Mouse (Mus musculus) heart, embryonic 13.5 days (tissue): ENCODE data around the gene Eno4. TPM values are rescaled to one million over a fixed set of nuclear protein-coding genes. Genes with fewer than 3 reads are reported as not detected.

ENCODE experiments used
- ATAC-seq: fragments of 200-750 bp; cut with Nextera tagmentation; 2 replicates; pipeline ENCODE4 v1.8.0; 2017; ENCODE audit warnings: moderate TSS enrichment; ENCODE audit not compliant: insufficient number of reproducible peaks, low FRiP score, low TSS enrichment; ENCODE audit errors: extremely low read depth
- H3K27ac ChIP-seq: fragments of 300-500 bp; sonication (generic); replicated peaks from 2 replicates; pipeline ENCODE4 v1.5.1; 2015; ENCODE audit warnings: moderate library complexity, mild to moderate bottlenecking, inconsistent platforms
- H3K27me3 ChIP-seq: fragments of 300-500 bp; sonication (generic); replicated peaks from 2 replicates; pipeline ENCODE4 v1.6.1; 2015; ENCODE audit warnings: mild to moderate bottlenecking, inconsistent platforms
- H3K36me3 ChIP-seq: fragments of 300-500 bp; sonication (generic); 2 replicates; pipeline ENCODE4 v1.6.1; 2015; ENCODE audit warnings: mild to moderate bottlenecking, inconsistent platforms
- H3K4me1 ChIP-seq: fragments of 300-500 bp; sonication (generic); 2 replicates; pipeline ENCODE4 v1.6.1; 2015; ENCODE audit warnings: inconsistent platforms
- H3K4me2 ChIP-seq: fragments of 300-500 bp; sonication (generic); 2 replicates; pipeline ENCODE4 v1.6.1; 2015; ENCODE audit warnings: inconsistent platforms, mild to moderate bottlenecking, moderate library complexity
- H3K4me3 ChIP-seq: fragments of 300-500 bp; sonication (generic); 2 replicates; pipeline ENCODE4 v1.5.1; 2015; ENCODE audit warnings: moderate library complexity, mild to moderate bottlenecking, inconsistent platforms
- H3K9ac ChIP-seq: fragments of 300-500 bp; sonication (generic); 2 replicates; pipeline ENCODE4 v1.6.1; 2015; ENCODE audit warnings: inconsistent platforms, mild to moderate bottlenecking, moderate library complexity
- H3K9me3 ChIP-seq: fragments of 300-500 bp; sonication (generic); 2 replicates; pipeline ENCODE4 v1.6.1; 2016; ENCODE audit warnings: inconsistent platforms
- WGBS: fragments of 180-500 bp; shearing (Covaris S2); methylation state at CpG from one replicate; pipeline ENCODE4 v1.1.7; 2015; ENCODE audit warnings: mixed read lengths; 5-methylcytosine and 5-hydroxymethylcytosine counted together
- polyA plus RNA-seq: library from polyadenylated mRNA; unstranded; fragments of >200 nt; fragmentation: Nextera tagmentation; extraction: Ambion mirVana; gene quantifications from 2 replicates; pipeline ENCODE4 v1.2.1, GENCODE M21; 2015

Gene Eno4
- polyA plus RNA-seq, 1 experiment from 2014 or later = 0.08 TPM

GRCm38 (mm10) chr19:58919148-58919547 lies 24.1 kb upstream of the Eno4 start:
- Histone ChIP-seq H3K9me3 (no peaks in the 10 kb centered on the region), H3K36me3 (no peaks in the 10 kb centered on the region), H3K27ac (no peak overlapping the region), H3K27me3 (peaks cover 51% of the 10 kb centered on the region), H3K4me3 (peak overlapping the region; percentile 40), H3K4me1 (0 out of 2 replicates have a peak, but pooled peaks cover 5% of the 10 kb centered on the region), H3K4me2 (peak overlapping the region; percentile 61), H3K9ac (no peak overlapping the region; the same call in 1 of the 2 replicates)
- ATAC-seq = no peak
- 22% methylated on average over 7 of the region's 7 CpGs for WGBS

GRCm38 (mm10) chr19:58931081-58931800 lies 12.0 kb upstream of the Eno4 start:
- peaks cover 64% of the 10 kb centered on the region for H3K27me3 ChIP-seq
- no peaks in the 10 kb centered on the region for H3K4me1 ChIP-seq
- no peak overlapping the region for H3K27ac ChIP-seq
- no peaks in the 10 kb centered on the region for H3K36me3 ChIP-seq
- no peak overlapping the region for H3K9ac ChIP-seq
- H3K9me3 ChIP-seq = no peaks in the 10 kb centered on the region
- ATAC-seq = no peak
- no peak overlapping the region for H3K4me2 ChIP-seq
- H3K4me3 ChIP-seq = no peak overlapping the region
- WGBS = 37% methylated on average over 16 of the region's 16 CpGs

- H3K36me3 ChIP-seq = no peaks in the 10 kb centered on the region
- H3K4me3 ChIP-seq = no peak overlapping the region
- H3K4me2 ChIP-seq = no peak overlapping the region
- H3K27ac ChIP-seq = no peak overlapping the region
- 27% methylated on average over 4 of the region's 4 CpGs for WGBS
- no peaks in the 10 kb centered on the region for H3K9me3 ChIP-seq
- no peak for ATAC-seq
- no peak overlapping the region for H3K9ac ChIP-seq
- H3K4me1 ChIP-seq = no peaks in the 10 kb centered on the region
- peaks cover 72% of the 10 kb centered on the region for H3K27me3 ChIP-seq
Observed at GRCm38 (mm10) chr19:58933062-58933461, 10.2 kb upstream of the Eno4 start.

- Histone ChIP-seq H3K27ac (no peak overlapping the region), H3K9me3 (no peaks in the 10 kb centered on the region), H3K4me3 (no peak overlapping the region), H3K4me2 (no peak overlapping the region), H3K9ac (no peak overlapping the region), H3K36me3 (no peaks in the 10 kb centered on the region), H3K4me1 (peaks cover 13% of the 10 kb centered on the region), H3K27me3 (peaks cover 38% of the 10 kb centered on the region)
- 55% methylated on average over 7 of the region's 7 CpGs for WGBS
- no peak for ATAC-seq
Observed at GRCm38 (mm10) chr19:58945959-58946358, 2.7 kb downstream of the Eno4 start.

GRCm38 (mm10) chr19:58951521-58951920 lies 8.3 kb downstream of the Eno4 start:
- no peak for ATAC-seq
- Histone ChIP-seq H3K4me3 (no peak overlapping the region), H3K27ac (no peak overlapping the region), H3K36me3 (no peaks in the 10 kb centered on the region), H3K27me3 (peaks cover 61% of the 10 kb centered on the region), H3K4me2 (no peak overlapping the region), H3K9ac (no peak overlapping the region), H3K9me3 (no peaks in the 10 kb centered on the region), H3K4me1 (peaks cover 4% of the 10 kb centered on the region; the same call in 1 of the 2 replicates)
- WGBS = 82% methylated on average over 3 of the region's 3 CpGs

- Histone ChIP-seq H3K9ac (no peak overlapping the region), H3K27me3 (peaks cover 54% of the 10 kb centered on the region), H3K36me3 (no peaks in the 10 kb centered on the region), H3K27ac (no peak overlapping the region), H3K4me2 (no peak overlapping the region), H3K9me3 (no peaks in the 10 kb centered on the region), H3K4me3 (no peak overlapping the region), H3K4me1 (peaks cover 4% of the 10 kb centered on the region; the same call in 1 of the 2 replicates)
- WGBS = 56% methylated on average over 12 of the region's 13 CpGs
- no peak for ATAC-seq
Observed at GRCm38 (mm10) chr19:58952236-58952635, 9.0 kb downstream of the Eno4 start.

- Histone ChIP-seq H3K27ac (no peak overlapping the region), H3K27me3 (peaks cover 46% of the 10 kb centered on the region), H3K4me3 (no peak overlapping the region), H3K4me1 (peaks cover 4% of the 10 kb centered on the region; the same call in 1 of the 2 replicates), H3K9ac (no peak overlapping the region), H3K4me2 (no peak overlapping the region), H3K36me3 (no peaks in the 10 kb centered on the region), H3K9me3 (no peaks in the 10 kb centered on the region)
- ATAC-seq = no peak
- 83% methylated on average over 8 of the region's 8 CpGs for WGBS
Observed at GRCm38 (mm10) chr19:58954779-58955178, 11.6 kb downstream of the Eno4 start.

- no peak for ATAC-seq
- no peaks in the 10 kb centered on the region for H3K36me3 ChIP-seq
- no peak overlapping the region for H3K4me2 ChIP-seq
- no peak overlapping the region for H3K27ac ChIP-seq
- H3K4me3 ChIP-seq = no peak overlapping the region
- peaks cover 33% of the 10 kb centered on the region for H3K27me3 ChIP-seq
- no peaks in the 10 kb centered on the region for H3K4me1 ChIP-seq
- no peak overlapping the region for H3K9ac ChIP-seq
- no peaks in the 10 kb centered on the region for H3K9me3 ChIP-seq
- 77% methylated on average over 8 of the region's 8 CpGs for WGBS
Observed at GRCm38 (mm10) chr19:58963011-58963410, 19.8 kb downstream of the Eno4 start.

GRCm38 (mm10) chr19:58968731-58969506 lies 25.7 kb downstream of the Eno4 start:
- peak overlapping the region; percentile 20; the same call in 1 of the 2 replicates for H3K4me2 ChIP-seq
- H3K9me3 ChIP-seq = no peaks in the 10 kb centered on the region
- H3K9ac ChIP-seq = no peak overlapping the region
- WGBS = 41% methylated on average over 15 of the region's 15 CpGs
- no peaks in the 10 kb centered on the region for H3K4me1 ChIP-seq
- no peak for ATAC-seq
- no peak overlapping the region for H3K27ac ChIP-seq
- no peak overlapping the region for H3K4me3 ChIP-seq
- no peaks in the 10 kb centered on the region for H3K36me3 ChIP-seq
- H3K27me3 ChIP-seq = peaks cover 58% of the 10 kb centered on the region

GRCm38 (mm10) chr19:58970826-58971225 lies 27.6 kb downstream of the Eno4 start:
- Histone ChIP-seq H3K4me3 (no peak overlapping the region), H3K27me3 (peaks cover 50% of the 10 kb centered on the region), H3K9ac (no peak overlapping the region), H3K27ac (no peak overlapping the region), H3K36me3 (no peaks in the 10 kb centered on the region), H3K9me3 (no peaks in the 10 kb centered on the region), H3K4me1 (no peaks in the 10 kb centered on the region), H3K4me2 (no peak overlapping the region)
- 79% methylated on average over 13 of the region's 13 CpGs for WGBS
- ATAC-seq = no peak

GRCm38 (mm10) chr19:58974126-58974525 lies 30.9 kb downstream of the Eno4 start:
- no peak overlapping the region for H3K4me2 ChIP-seq
- WGBS = 83% methylated on average over 8 of the region's 8 CpGs
- no peak overlapping the region for H3K27ac ChIP-seq
- no peak for ATAC-seq
- no peak overlapping the region for H3K4me3 ChIP-seq
- no peak overlapping the region for H3K9ac ChIP-seq
- H3K9me3 ChIP-seq = no peaks in the 10 kb centered on the region
- peaks cover 5% of the 10 kb centered on the region for H3K4me1 ChIP-seq
- peaks cover 30% of the 10 kb centered on the region for H3K27me3 ChIP-seq
- H3K36me3 ChIP-seq = no peaks in the 10 kb centered on the region
